In the genomic region with DNA sequence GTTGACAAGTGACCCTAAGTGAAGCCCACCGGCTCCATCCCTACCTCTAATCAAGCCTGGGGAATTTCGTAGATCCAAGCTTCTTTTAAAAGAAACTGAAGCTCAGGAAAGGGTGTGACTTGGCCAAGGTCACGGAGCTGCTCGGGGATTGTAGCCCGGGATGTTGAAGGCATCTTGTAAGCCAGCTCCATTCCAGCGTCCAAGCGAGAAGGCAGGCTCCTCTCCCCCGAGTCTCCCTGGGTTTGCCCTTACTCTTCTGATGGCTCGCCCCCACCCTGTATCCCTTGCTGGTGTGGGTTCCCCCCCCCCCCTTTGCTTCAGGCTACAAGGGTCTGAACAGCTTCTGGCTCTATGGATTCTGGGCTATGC, we compare ENCODE assay signal across 9 mouse cellular contexts. TPM values are rescaled to one million over a fixed set of nuclear protein-coding genes. Genes with fewer than 3 reads are reported as not detected.
DNase-seq lines count a peak whose midpoint lies in the region; ATAC-seq and TF ChIP-seq lines count a peak whose summit lies in the region.
"Had no signal": no experiment of that assay in that cellular context is flagged by ENCODE, and none has a peak within 500 bp of the region (broad histone marks: within the 10 kb centered on the region; RNA-seq: fewer than 3 reads in every experiment).

No protein-coding gene starts in this region.

- no peaks in the 10 kb centered on the region for H3K9me3 ChIP-seq in kidney, postnatal 0 days (replicated peaks; ENCODE audit: low read length)
- H3K9me3 ChIP-seq in forebrain, embryonic 11.5 days (ENCODE audit: control insufficient read depth, low read length) = no peaks in the 10 kb centered on the region
- H3K9me3 ChIP-seq in limb, embryonic 13.5 days = no peaks in the 10 kb centered on the region

- H3K4me2 ChIP-seq in kidney, postnatal 0 days (ENCODE audit: low read length) = peak overlapping the region; percentile 80
- peak overlapping the region; percentile 59 for H3K4me2 ChIP-seq in forebrain, embryonic 11.5 days (ENCODE audit: low read depth, low read length, severe bottlenecking)
- peak overlapping the region; percentile 80 for H3K4me2 ChIP-seq in limb, embryonic 13.5 days (replicated peaks)

- H3K4me3 ChIP-seq in kidney, postnatal 0 days (replicated peaks; ENCODE audit: low read depth, low read length) = peak overlapping the region; percentile 38
- H3K4me3 ChIP-seq in forebrain, embryonic 11.5 days (ENCODE audit: low read depth, low read length) = peak overlapping the region; percentile 32
- H3K4me3 ChIP-seq in limb, embryonic 13.5 days = peak overlapping the region; percentile 46
- H3K4me3 ChIP-seq in olfactory bulb, adult 2 months (ENCODE audit: insufficient read depth, low read depth, low read length) = 0 out of 2 replicates have a peak overlapping the region, but pooled peaks have one; percentile 33

- peaks cover 20% of the 10 kb centered on the region for H3K27me3 ChIP-seq in kidney, postnatal 0 days (ENCODE audit: insufficient read depth, low read length)
- peaks cover 57% of the 10 kb centered on the region for H3K27me3 ChIP-seq in forebrain, embryonic 11.5 days (ENCODE audit: control insufficient read depth, insufficient read depth, low read length)
- H3K27me3 ChIP-seq in limb, embryonic 13.5 days = peaks cover 76% of the 10 kb centered on the region

- peak overlapping the region; percentile 52; the same call in 1 of the 2 replicates for H3K9ac ChIP-seq in kidney, postnatal 0 days (ENCODE audit: low read depth, low read length)
- H3K9ac ChIP-seq in forebrain, embryonic 11.5 days (ENCODE audit: low read length) = peak overlapping the region; percentile 49
- H3K9ac ChIP-seq in limb, embryonic 13.5 days = peak overlapping the region; percentile 59

- intact Hi-C loops in left cerebral cortex, postnatal 25 days (cut with DNase I) = loop anchor here (10.0 kb wide), 1 partner anchor 214 kb away; no protein-coding TSS in a partner anchor

- H3K4me1 ChIP-seq in kidney, postnatal 0 days (replicated peaks; ENCODE audit: insufficient read depth, low read length) = peaks cover 41% of the 10 kb centered on the region
- peaks cover 27% of the 10 kb centered on the region for H3K4me1 ChIP-seq in forebrain, embryonic 11.5 days (replicated peaks; ENCODE audit: control insufficient read depth, insufficient read depth, low read length)
- peaks cover 46% of the 10 kb centered on the region for H3K4me1 ChIP-seq in limb, embryonic 13.5 days
- H3K4me1 ChIP-seq in olfactory bulb, adult 2 months (ENCODE audit: control insufficient read depth, insufficient read depth, low read length) = peaks cover 34% of the 10 kb centered on the region

- no peak for DNase-seq in kidney, postnatal 0 days (ENCODE audit: low spot score)
- DNase-seq in kidney, postnatal 10 days = no peak
- no peak for DNase-seq in forebrain, embryonic 11.5 days (ENCODE audit: low spot score)
- DNase-seq in left cerebral cortex, postnatal 25 days (ENCODE audit: low spot score in 2 of 2) = no peak
- DNase-seq in thymus, postnatal 36 days = no peak
- no peak for DNase-seq in urinary bladder, adult 18-20 months (ENCODE audit: low spot score in 2 of 2)

- H3K36me3 ChIP-seq in kidney, postnatal 0 days (ENCODE audit: insufficient read depth, low read length) = no peaks in the 10 kb centered on the region
- H3K36me3 ChIP-seq in forebrain, embryonic 11.5 days (ENCODE audit: control insufficient read depth, insufficient read depth, low read length) = no peaks in the 10 kb centered on the region
- H3K36me3 ChIP-seq in limb, embryonic 13.5 days = no peaks in the 10 kb centered on the region

- no peak for TF ChIP-seq CTCF in kidney, postnatal 0 days (IDR thresholded peaks at IDR 0.05; ENCODE audit: low read depth)
- TF ChIP-seq CTCF in olfactory bulb, adult 2 months (IDR thresholded peaks at IDR 0.05; ENCODE audit: insufficient read depth, low read depth, low read length) = no peak

- no peak overlapping the region for H3K27ac ChIP-seq in kidney, postnatal 0 days
- no peak overlapping the region for H3K27ac ChIP-seq in forebrain, embryonic 11.5 days (ENCODE audit: low read depth, low read length)
- H3K27ac ChIP-seq in limb, embryonic 13.5 days = no peak overlapping the region
- H3K27ac ChIP-seq in olfactory bulb, adult 2 months (ENCODE audit: insufficient read depth, low read depth, low read length) = no peak overlapping the region

- WGBS in kidney, postnatal 0 days = 3% methylated on average over 9 of the region's 9 CpGs
- WGBS in forebrain, embryonic 11.5 days = 2% methylated on average over 9 of the region's 9 CpGs
- WGBS in limb, embryonic 13.5 days = 2% methylated on average over 9 of the region's 9 CpGs
- WGBS in olfactory bulb, adult 2 months = 14% methylated on average over 9 of the region's 9 CpGs

- no peak for TF ChIP-seq POLR2A in olfactory bulb, adult 2 months (IDR thresholded peaks at IDR 0.05; ENCODE audit: insufficient read depth, low read depth, low read length)

- no peak for ATAC-seq in kidney, postnatal 0 days (replicated peaks; ENCODE audit: low FRiP score, low read depth)
- peak; percentile 22; the same call in 1 of the 2 replicates for ATAC-seq in forebrain, embryonic 11.5 days (replicated peaks; ENCODE audit: low FRiP score)
- ATAC-seq in limb, embryonic 13.5 days (ENCODE audit: low FRiP score, low read depth) = no peak

RNA-seq across cellular contexts. Expression of gene Dnajc22, which starts 5.5 kb away (rescaled TPM):
- 8.8 TPM in 2 replicates for polyA plus RNA-seq in kidney, postnatal 0 days (2015; fragmentation: Nextera tagmentation; extraction: Ambion mirVana)
- 0.16 and 0.40 TPM in 2 replicates for polyA plus RNA-seq in forebrain, embryonic 11.5 days (2014; fragmentation: Nextera tagmentation; extraction: Ambion mirVana)
- 0.83 and 1.0 TPM in 2 replicates for polyA plus RNA-seq in limb, embryonic 13.5 days (2015; fragmentation: Nextera tagmentation; extraction: Ambion mirVana)
- polyA plus RNA-seq in olfactory bulb, adult 2 months (2012; ENCODE audit: insufficient read depth, insufficient read length, low replicate concordance, missing spikeins) = not detected in 2 replicates
- total RNA-seq in left cerebral cortex, postnatal 25 days (2021) = under 1 TPM in 1 of 2 experiments, not detected in 1; 0.30 TPM
- total RNA-seq: megakaryocyte-erythroid progenitor cell, adult 5-6 weeks had no signal

RNA-seq across cellular contexts. Expression of gene C1ql4, which starts 10.9 kb away (rescaled TPM):
- 1.3 TPM in 2 replicates for polyA plus RNA-seq in kidney, postnatal 0 days (2015; fragmentation: Nextera tagmentation; extraction: Ambion mirVana)
- polyA plus RNA-seq in forebrain, embryonic 11.5 days (2014; fragmentation: Nextera tagmentation; extraction: Ambion mirVana) = 0.12 TPM in 1 of 2 replicates, not detected in the other
- not detected in 2 replicates for polyA plus RNA-seq in limb, embryonic 13.5 days (2015; fragmentation: Nextera tagmentation; extraction: Ambion mirVana)
- polyA plus RNA-seq in olfactory bulb, adult 2 months (2012; ENCODE audit: insufficient read depth, insufficient read length, low replicate concordance, missing spikeins) = not detected in 2 replicates
- total RNA-seq in left cerebral cortex, postnatal 25 days (2021) = not detected
- total RNA-seq: megakaryocyte-erythroid progenitor cell, adult 5-6 weeks had no signal

RNA-seq across cellular contexts. Expression of gene Troap, which starts 24.1 kb away (rescaled TPM):
- 11.4 and 11.5 TPM in 2 replicates for polyA plus RNA-seq in kidney, postnatal 0 days (2015; fragmentation: Nextera tagmentation; extraction: Ambion mirVana)
- polyA plus RNA-seq in forebrain, embryonic 11.5 days (2014; fragmentation: Nextera tagmentation; extraction: Ambion mirVana) = 38.8 and 40.2 TPM in 2 replicates
- 36.2 and 37.5 TPM in 2 replicates for polyA plus RNA-seq in limb, embryonic 13.5 days (2015; fragmentation: Nextera tagmentation; extraction: Ambion mirVana)
- not detected in 2 replicates for polyA plus RNA-seq in olfactory bulb, adult 2 months (2012; ENCODE audit: insufficient read depth, insufficient read length, low replicate concordance, missing spikeins)
- total RNA-seq in left cerebral cortex, postnatal 25 days (2021) = under 1 TPM; 0.69 TPM

RNA-seq across cellular contexts. Expression of gene Spats2, which starts 27.2 kb away (rescaled TPM):
- 33.5 and 34.6 TPM in 2 replicates for polyA plus RNA-seq in kidney, postnatal 0 days (2015; fragmentation: Nextera tagmentation; extraction: Ambion mirVana)
- 60.3 and 60.7 TPM in 2 replicates for polyA plus RNA-seq in forebrain, embryonic 11.5 days (2014; fragmentation: Nextera tagmentation; extraction: Ambion mirVana)
- 50.3 and 50.5 TPM in 2 replicates for polyA plus RNA-seq in limb, embryonic 13.5 days (2015; fragmentation: Nextera tagmentation; extraction: Ambion mirVana)
- polyA plus RNA-seq in olfactory bulb, adult 2 months (2012; ENCODE audit: insufficient read depth, insufficient read length, low replicate concordance, missing spikeins) = not detected in 2 replicates
- 10 to 100 TPM; 36.2 to 37.0 TPM for total RNA-seq in left cerebral cortex, postnatal 25 days (2021)

RNA-seq across cellular contexts. Expression of gene Prph, which starts 43.5 kb away (rescaled TPM):
- polyA plus RNA-seq in kidney, postnatal 0 days (2015; fragmentation: Nextera tagmentation; extraction: Ambion mirVana) = 0.26 and 0.82 TPM in 2 replicates
- polyA plus RNA-seq in forebrain, embryonic 11.5 days (2014; fragmentation: Nextera tagmentation; extraction: Ambion mirVana) = 0.19 and 0.94 TPM in 2 replicates
- 1.0 and 1.2 TPM in 2 replicates for polyA plus RNA-seq in limb, embryonic 13.5 days (2015; fragmentation: Nextera tagmentation; extraction: Ambion mirVana)
- not detected in 2 replicates for polyA plus RNA-seq in olfactory bulb, adult 2 months (2012; ENCODE audit: insufficient read depth, insufficient read length, low replicate concordance, missing spikeins)
- 1 to 10 TPM; 1.4 to 1.6 TPM for total RNA-seq in left cerebral cortex, postnatal 25 days (2021)
- total RNA-seq: megakaryocyte-erythroid progenitor cell, adult 5-6 weeks had no signal
